Mouse (Mus musculus): Measurements from ENCODE around the gene Ctsh. TPM values are rescaled to one million over a fixed set of nuclear protein-coding genes. Genes with fewer than 3 reads are reported as not detected.
"Not testable (repeated sequence)": the region's sequence is repeated elsewhere in the genome, so short reads cannot be mapped to it uniquely, and the experiment has no call there.

Gene Ctsh
- polyA plus RNA-seq, 1 experiment from 2014 or later, result 6.0 TPM

GRCm38 (mm10) chr9:90033922-90034321 lies 20.0 kb upstream of the Ctsh start:
- ATAC-seq (ENCODE audit: low FRiP score) (no peak), DNase-seq (ENCODE audit: low spot score, missing footprints) (no peak)
- no peaks in the 10 kb centered on the region for H3K36me3 ChIP-seq (ENCODE audit: control insufficient read depth, insufficient read depth, low read length)
- H3K4me2 ChIP-seq, result no peak overlapping the region
- no peak overlapping the region for H3K4me3 ChIP-seq (ENCODE audit: low read depth, low read length)
- 83% methylated on average over 4 of the region's 4 CpGs for WGBS
- H3K9ac ChIP-seq (ENCODE audit: low read length), result no peak overlapping the region
- H3K27ac ChIP-seq (ENCODE audit: low read depth, low read length), result no peak overlapping the region
- H3K4me1 ChIP-seq (ENCODE audit: control insufficient read depth, insufficient read depth, low read length), result no peaks in the 10 kb centered on the region
- no peaks in the 10 kb centered on the region for H3K9me3 ChIP-seq (ENCODE audit: control insufficient read depth, low read length)
- no peaks in the 10 kb centered on the region for H3K27me3 ChIP-seq (ENCODE audit: control insufficient read depth, insufficient read depth, low read length)

GRCm38 (mm10) chr9:90035168-90035567 lies 18.8 kb upstream of the Ctsh start:
- Histone ChIP-seq H3K27ac (ENCODE audit: low read depth, low read length) (no peak overlapping the region), H3K4me1 (ENCODE audit: control insufficient read depth, insufficient read depth, low read length) (no peaks in the 10 kb centered on the region), H3K9ac (ENCODE audit: low read length) (no peak overlapping the region), H3K4me3 (ENCODE audit: low read depth, low read length) (no peak overlapping the region), H3K9me3 (ENCODE audit: control insufficient read depth, low read length) (no peaks in the 10 kb centered on the region), H3K36me3 (ENCODE audit: control insufficient read depth, insufficient read depth, low read length) (no peaks in the 10 kb centered on the region), H3K4me2 (no peak overlapping the region), H3K27me3 (ENCODE audit: control insufficient read depth, insufficient read depth, low read length) (no peaks in the 10 kb centered on the region)
- 72% methylated on average over 2 of the region's 2 CpGs for WGBS
- DNase-seq (ENCODE audit: low spot score, missing footprints), result no peak
- ATAC-seq (ENCODE audit: low FRiP score), result no peak

DNA sequence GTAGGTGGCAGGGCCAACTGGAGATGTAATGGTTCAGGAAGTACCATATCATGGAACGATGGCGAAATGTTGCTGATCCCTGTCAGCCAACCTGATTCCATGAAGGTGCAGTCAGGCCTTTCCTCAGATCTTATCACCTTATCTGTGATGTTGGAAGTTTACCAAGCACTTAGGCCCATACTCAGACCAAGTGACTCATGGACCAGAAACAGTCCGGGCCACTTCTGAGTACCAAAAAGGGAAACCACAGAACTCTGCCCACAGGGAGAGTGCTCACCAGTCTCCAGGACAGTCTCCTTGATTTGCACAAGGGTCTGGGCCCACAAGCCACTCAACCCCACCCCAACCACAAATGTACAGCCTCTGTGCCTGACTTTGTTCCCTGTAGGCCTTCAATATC lies 18.2 kb upstream of the Ctsh start:
- no peak for DNase-seq (ENCODE audit: low spot score, missing footprints)
- ATAC-seq (ENCODE audit: low FRiP score), result no peak
- Histone ChIP-seq H3K36me3 (ENCODE audit: control insufficient read depth, insufficient read depth, low read length) (no peaks in the 10 kb centered on the region), H3K9me3 (ENCODE audit: control insufficient read depth, low read length) (no peaks in the 10 kb centered on the region), H3K27ac (ENCODE audit: low read depth, low read length) (no peak overlapping the region), H3K27me3 (ENCODE audit: control insufficient read depth, insufficient read depth, low read length) (no peaks in the 10 kb centered on the region), H3K4me2 (no peak overlapping the region), H3K9ac (ENCODE audit: low read length) (no peak overlapping the region), H3K4me3 (ENCODE audit: low read depth, low read length) (no peak overlapping the region), H3K4me1 (ENCODE audit: control insufficient read depth, insufficient read depth, low read length) (no peaks in the 10 kb centered on the region)
- WGBS, result 96% methylated on average over 3 of the region's 3 CpGs

DNA sequence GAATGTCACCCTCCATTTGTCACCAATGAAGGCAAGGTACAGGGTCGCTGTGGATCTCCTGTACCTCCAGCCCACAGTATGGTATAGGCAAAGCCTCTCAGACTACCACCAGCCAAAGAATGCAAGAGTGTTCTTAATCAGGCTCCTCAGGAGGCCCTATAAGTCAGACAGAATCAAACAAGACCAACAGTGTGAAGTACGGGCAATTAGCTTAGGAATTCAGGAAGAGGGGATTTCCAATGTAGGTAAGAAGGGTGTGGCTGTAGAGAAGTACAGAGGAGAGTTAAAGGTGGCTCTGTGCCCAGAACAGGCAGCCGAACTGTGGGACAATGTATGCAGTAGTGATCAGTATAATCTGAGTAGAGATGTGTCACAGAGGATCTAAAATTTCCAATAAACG lies 17.6 kb upstream of the Ctsh start:
- Histone ChIP-seq H3K4me2 (no peak overlapping the region), H3K4me3 (ENCODE audit: low read depth, low read length) (no peak overlapping the region), H3K4me1 (ENCODE audit: control insufficient read depth, insufficient read depth, low read length) (no peaks in the 10 kb centered on the region), H3K9me3 (ENCODE audit: control insufficient read depth, low read length) (no peaks in the 10 kb centered on the region), H3K27ac (ENCODE audit: low read depth, low read length) (no peak overlapping the region), H3K9ac (ENCODE audit: low read length) (no peak overlapping the region), H3K27me3 (ENCODE audit: control insufficient read depth, insufficient read depth, low read length) (no peaks in the 10 kb centered on the region), H3K36me3 (ENCODE audit: control insufficient read depth, insufficient read depth, low read length) (no peaks in the 10 kb centered on the region)
- DNase-seq (ENCODE audit: low spot score, missing footprints) (no peak), ATAC-seq (ENCODE audit: low FRiP score) (no peak)
- 86% methylated on average over 4 of the region's 4 CpGs for WGBS

DNA sequence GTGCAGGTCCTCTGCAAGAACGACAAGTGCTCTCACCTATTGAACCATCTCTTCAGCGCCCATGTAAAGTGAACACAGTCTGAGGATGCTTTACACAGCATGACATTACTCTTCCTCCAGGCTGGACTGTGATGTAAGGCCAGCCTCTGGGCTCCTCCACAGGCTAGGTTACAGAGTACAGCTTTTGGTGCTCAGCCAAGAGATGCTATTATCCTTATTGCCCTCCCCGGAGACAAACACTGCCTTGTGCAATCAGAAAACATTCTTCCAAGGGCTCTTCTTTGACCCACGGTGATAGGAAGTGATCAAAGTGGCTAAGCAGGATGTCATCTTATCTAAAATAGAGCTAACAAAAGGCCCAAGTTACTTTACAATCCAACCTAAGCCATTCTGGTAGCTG lies 15.4 kb upstream of the Ctsh start:
- Histone ChIP-seq H3K4me1 (ENCODE audit: control insufficient read depth, insufficient read depth, low read length) (no peaks in the 10 kb centered on the region), H3K27me3 (ENCODE audit: control insufficient read depth, insufficient read depth, low read length) (no peaks in the 10 kb centered on the region), H3K4me3 (ENCODE audit: low read depth, low read length) (no peak overlapping the region), H3K4me2 (no peak overlapping the region), H3K9ac (ENCODE audit: low read length) (no peak overlapping the region), H3K9me3 (ENCODE audit: control insufficient read depth, low read length) (no peaks in the 10 kb centered on the region), H3K27ac (ENCODE audit: low read depth, low read length) (no peak overlapping the region), H3K36me3 (ENCODE audit: control insufficient read depth, insufficient read depth, low read length) (no peaks in the 10 kb centered on the region)
- ATAC-seq (ENCODE audit: low FRiP score) (no peak), DNase-seq (ENCODE audit: low spot score, missing footprints) (no peak)
- WGBS, result 81% methylated on average over 4 of the region's 4 CpGs

DNA sequence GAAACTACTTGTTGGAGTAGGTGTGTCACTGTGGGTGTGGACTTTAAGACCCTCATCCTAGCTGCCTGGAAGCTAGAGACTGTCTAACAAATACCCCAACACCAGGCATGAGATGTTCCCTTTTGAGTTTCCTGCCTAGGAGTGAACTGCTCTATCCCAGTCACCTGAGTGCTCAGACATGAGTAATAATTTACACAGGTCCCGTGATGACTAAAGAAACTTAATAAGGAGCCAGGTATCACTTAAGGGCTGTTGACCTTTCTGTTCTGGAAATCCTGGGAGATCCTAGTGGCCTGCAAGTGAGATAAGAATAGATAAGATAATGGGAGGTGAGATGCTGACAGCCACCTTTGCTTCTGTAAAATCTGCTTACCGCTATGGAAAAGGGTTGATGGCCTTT lies 13.0 kb upstream of the Ctsh start:
- Histone ChIP-seq H3K36me3 (ENCODE audit: control insufficient read depth, insufficient read depth, low read length) (no peaks in the 10 kb centered on the region), H3K27me3 (ENCODE audit: control insufficient read depth, insufficient read depth, low read length) (no peaks in the 10 kb centered on the region), H3K4me3 (ENCODE audit: low read depth, low read length) (no peak overlapping the region), H3K27ac (ENCODE audit: low read depth, low read length) (no peak overlapping the region), H3K4me1 (ENCODE audit: control insufficient read depth, insufficient read depth, low read length) (no peaks in the 10 kb centered on the region), H3K9me3 (ENCODE audit: control insufficient read depth, low read length) (no peaks in the 10 kb centered on the region), H3K9ac (ENCODE audit: low read length) (no peak overlapping the region), H3K4me2 (no peak overlapping the region)
- 85% methylated on average over 2 of the region's 2 CpGs for WGBS
- DNase-seq (ENCODE audit: low spot score, missing footprints) (no peak), ATAC-seq (ENCODE audit: low FRiP score) (no peak)

- ATAC-seq (ENCODE audit: low FRiP score), result no peak
These were observed 12.4 kb upstream of the Ctsh start for GRCm38 (mm10) chr9:90041556-90041955.

GRCm38 (mm10) chr9:90042906-90043305 lies 11.0 kb upstream of the Ctsh start:
- not testable (repeated sequence) for H3K27ac ChIP-seq (ENCODE audit: low read depth, low read length); H3K27me3 ChIP-seq (ENCODE audit: control insufficient read depth, insufficient read depth, low read length); H3K9ac ChIP-seq (ENCODE audit: low read length); H3K36me3 ChIP-seq (ENCODE audit: control insufficient read depth, insufficient read depth, low read length); H3K9me3 ChIP-seq (ENCODE audit: control insufficient read depth, low read length); ATAC-seq (ENCODE audit: low FRiP score); DNase-seq (ENCODE audit: low spot score, missing footprints); H3K4me3 ChIP-seq (ENCODE audit: low read depth, low read length); H3K4me2 ChIP-seq; H3K4me1 ChIP-seq (ENCODE audit: control insufficient read depth, insufficient read depth, low read length)
- WGBS, result 90% methylated on average over 8 of the region's 8 CpGs

More at GRCm38 (mm10) chr9:90041556-90041955, 12.4 kb upstream of the Ctsh start:
- no peak for DNase-seq (ENCODE audit: low spot score, missing footprints)
- Histone ChIP-seq H3K9ac (ENCODE audit: low read length) (no peak overlapping the region), H3K4me1 (ENCODE audit: control insufficient read depth, insufficient read depth, low read length) (no peaks in the 10 kb centered on the region), H3K27me3 (ENCODE audit: control insufficient read depth, insufficient read depth, low read length) (no peaks in the 10 kb centered on the region), H3K9me3 (ENCODE audit: control insufficient read depth, low read length) (no peaks in the 10 kb centered on the region), H3K36me3 (ENCODE audit: control insufficient read depth, insufficient read depth, low read length) (no peaks in the 10 kb centered on the region), H3K4me3 (ENCODE audit: low read depth, low read length) (no peak overlapping the region), H3K4me2 (no peak overlapping the region), H3K27ac (ENCODE audit: low read depth, low read length) (no peak overlapping the region)
- 92% methylated on average over 3 of the region's 3 CpGs for WGBS

- Histone ChIP-seq H3K36me3 (ENCODE audit: control insufficient read depth, insufficient read depth, low read length) (no peaks in the 10 kb centered on the region), H3K27me3 (ENCODE audit: control insufficient read depth, insufficient read depth, low read length) (no peaks in the 10 kb centered on the region), H3K4me3 (ENCODE audit: low read depth, low read length) (no peak overlapping the region), H3K4me2 (no peak overlapping the region), H3K27ac (ENCODE audit: low read depth, low read length) (no peak overlapping the region), H3K4me1 (ENCODE audit: control insufficient read depth, insufficient read depth, low read length) (no peaks in the 10 kb centered on the region), H3K9me3 (ENCODE audit: control insufficient read depth, low read length) (no peaks in the 10 kb centered on the region), H3K9ac (ENCODE audit: low read length) (no peak overlapping the region)
- no peak for DNase-seq (ENCODE audit: low spot score, missing footprints)
- ATAC-seq (ENCODE audit: low FRiP score), result no peak
- WGBS, result 87% methylated on average over 7 of the region's 7 CpGs
These were observed 8.8 kb upstream of the Ctsh start for GRCm38 (mm10) chr9:90045191-90045590.
